Mouse (Mus musculus): ENCODE results near the gene Ints1. TPM values are rescaled to one million over a fixed set of nuclear protein-coding genes. Genes with fewer than 3 reads are reported as not detected.

Gene Ints1
- total RNA-seq, 1 experiment = 164 TPM

DNA sequence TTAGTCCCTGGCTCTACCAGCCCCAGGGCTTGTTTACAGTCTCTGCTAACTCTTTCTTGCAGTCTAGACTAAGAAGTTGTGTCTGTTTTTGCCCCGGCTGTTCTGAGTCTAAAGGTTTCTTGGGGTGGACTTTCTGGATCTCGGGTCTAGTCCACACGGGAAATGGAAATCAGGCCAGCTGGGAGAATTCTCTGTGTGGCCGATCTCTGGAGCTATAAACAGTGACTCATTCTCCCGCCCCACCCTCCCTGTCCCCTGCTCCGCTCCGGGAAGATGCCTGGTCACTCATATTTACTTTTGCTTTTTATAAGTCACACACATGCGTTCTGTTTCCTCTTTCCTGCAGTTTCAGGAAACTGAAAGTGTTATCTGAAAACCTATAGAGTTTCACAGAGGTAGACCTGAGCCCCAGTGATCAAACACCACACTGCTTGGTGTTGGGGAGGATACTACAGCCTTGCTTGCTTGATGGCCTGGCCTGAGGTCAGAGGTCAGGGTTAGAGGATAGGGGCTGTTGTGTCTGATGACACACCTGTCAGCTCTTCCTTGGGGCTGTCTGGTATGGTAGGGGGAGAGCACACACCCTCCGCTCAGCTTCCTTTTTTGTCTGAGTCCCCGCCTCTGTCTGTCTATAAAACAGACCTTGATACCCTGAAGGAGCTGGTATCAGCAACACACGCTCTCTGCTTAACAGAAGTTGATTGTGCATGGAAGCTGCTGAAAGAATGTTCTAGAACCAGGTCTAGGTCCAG lies 18.0 kb upstream of the Ints1 start:
- Histone ChIP-seq H3K9ac (ENCODE audit: insufficient read depth, low read depth, low read length, poor library complexity, severe bottlenecking) (no peak overlapping the region), H3K27ac (ENCODE audit: insufficient read depth, low read depth, low read length, poor library complexity, severe bottlenecking) (no peak overlapping the region), H3K4me3 (ENCODE audit: insufficient read depth in 1 of 2, low read depth in 1 of 2, low read length in 2 of 2, poor library complexity in 1 of 2, severe bottlenecking in 1 of 2) (no peak overlapping the region)

GRCm38 (mm10) chr5:139792966-139793337 lies 17.5 kb upstream of the Ints1 start:
- TF ChIP-seq HCFC1 (IDR thresholded peaks at IDR 0.05; ENCODE audit: borderline replicate concordance, insufficient read depth, low read length) (no peak), ZNF384 (IDR thresholded peaks at IDR 0.05; ENCODE audit: low read depth, low read length) (no peak), CHD2 (IDR thresholded peaks at IDR 0.05; ENCODE audit: low read depth, low read length) (no peak), MAFK (IDR thresholded peaks at IDR 0.05; ENCODE audit: insufficient read depth, low read depth, low read length) (no peak), ZC3H11A (IDR thresholded peaks at IDR 0.05; ENCODE audit: borderline replicate concordance, low read depth, low read length) (no peak)
- Histone ChIP-seq H3K4me3 (ENCODE audit: insufficient read depth in 1 of 2, low read depth in 1 of 2, low read length in 2 of 2, poor library complexity in 1 of 2, severe bottlenecking in 1 of 2) (no peak overlapping the region), H3K27ac (ENCODE audit: insufficient read depth, low read depth, low read length, poor library complexity, severe bottlenecking) (no peak overlapping the region), H3K36me3 (ENCODE audit: control insufficient read depth, insufficient read depth, low read length, poor library complexity, severe bottlenecking) (peaks cover 2% of the 10 kb centered on the region; the same call in 1 of the 2 replicates), H3K9me3 (ENCODE audit: control insufficient read depth, insufficient read depth, low read depth, low read length) (no peaks in the 10 kb centered on the region), H3K4me1 (ENCODE audit: control insufficient read depth in 2 of 2, insufficient read depth in 2 of 2, low read length in 2 of 2, poor library complexity in 1 of 2) (peaks cover 3 to 21% of the 10 kb centered on the region in 2 experiments; a peak in 1 of 4 replicates), H3K9ac (ENCODE audit: insufficient read depth, low read depth, low read length, poor library complexity, severe bottlenecking) (no peak overlapping the region)
- DNase-seq (ENCODE audit: low read depth, low spot score) = no peak
- in situ Hi-C loops (cut with MboI; ENCODE audit: low sequenced_read_pairs in 2 of 2, unreplicated experiment in 2 of 2) = no loop called here

More for the DNA sequence above, 18.0 kb upstream of the Ints1 start:
- Histone ChIP-seq H3K36me3 (ENCODE audit: control insufficient read depth, insufficient read depth, low read length, poor library complexity, severe bottlenecking) (peaks cover 2% of the 10 kb centered on the region; the same call in 1 of the 2 replicates), H3K4me1 (ENCODE audit: control insufficient read depth in 2 of 2, insufficient read depth in 2 of 2, low read length in 2 of 2, poor library complexity in 1 of 2) (peaks cover 3 to 23% of the 10 kb centered on the region in 2 experiments; a peak in 1 of 4 replicates), H3K9me3 (ENCODE audit: control insufficient read depth, insufficient read depth, low read depth, low read length) (no peaks in the 10 kb centered on the region)
- DNase-seq (ENCODE audit: low read depth, low spot score) = no peak
- in situ Hi-C loops (cut with MboI; ENCODE audit: low sequenced_read_pairs in 2 of 2, unreplicated experiment in 2 of 2) = no loop called here
- TF ChIP-seq MAFK (IDR thresholded peaks at IDR 0.05; ENCODE audit: insufficient read depth, low read depth, low read length) (no peak), HCFC1 (IDR thresholded peaks at IDR 0.05; ENCODE audit: borderline replicate concordance, insufficient read depth, low read length) (no peak), ZC3H11A (IDR thresholded peaks at IDR 0.05; ENCODE audit: borderline replicate concordance, low read depth, low read length) (no peak), CHD2 (IDR thresholded peaks at IDR 0.05; ENCODE audit: low read depth, low read length) (no peak), ZNF384 (IDR thresholded peaks at IDR 0.05; ENCODE audit: low read depth, low read length) (no peak)

GRCm38 (mm10) chr5:139792159-139792775 lies 16.8 kb upstream of the Ints1 start:
- H3K27ac ChIP-seq (ENCODE audit: insufficient read depth, low read depth, low read length, poor library complexity, severe bottlenecking) = peak overlapping the region; percentile 0; the same call in 1 of the 2 replicates
- in situ Hi-C loops (cut with MboI; ENCODE audit: low sequenced_read_pairs in 2 of 2, unreplicated experiment in 2 of 2) = no loop called here
- TF ChIP-seq MAFK (IDR thresholded peaks at IDR 0.05; ENCODE audit: insufficient read depth, low read depth, low read length) (no peak), HCFC1 (IDR thresholded peaks at IDR 0.05; ENCODE audit: borderline replicate concordance, insufficient read depth, low read length) (no peak), ZNF384 (IDR thresholded peaks at IDR 0.05; ENCODE audit: low read depth, low read length) (no peak), ZC3H11A (IDR thresholded peaks at IDR 0.05; ENCODE audit: borderline replicate concordance, low read depth, low read length) (no peak), CHD2 (IDR thresholded peaks at IDR 0.05; ENCODE audit: low read depth, low read length) (no peak)

GRCm38 (mm10) chr5:139791227-139792158 lies 16.0 kb upstream of the Ints1 start, which contains the start of gene Mafk:
Gene Mafk, plus strand, starts transcription at chr5:139791513.
- TF ChIP-seq HCFC1 (IDR thresholded peaks at IDR 0.05; ENCODE audit: borderline replicate concordance, insufficient read depth, low read length) (peak; percentile 47; the same call in 1 of the 2 replicates), CHD2 (IDR thresholded peaks at IDR 0.05; ENCODE audit: low read depth, low read length) (no peak)
- Histone ChIP-seq H3K4me1 (ENCODE audit: control insufficient read depth in 2 of 2, insufficient read depth in 2 of 2, low read length in 2 of 2, poor library complexity in 1 of 2) (peaks cover 3 to 17% of the 10 kb centered on the region in 2 experiments; a peak in 2 of 4 replicates), H3K27ac (ENCODE audit: insufficient read depth, low read depth, low read length, poor library complexity, severe bottlenecking) (peak within 1 kb of the TSS; percentile 0; the same call in 1 of the 2 replicates), H3K9ac (ENCODE audit: insufficient read depth, low read depth, low read length, poor library complexity, severe bottlenecking) (peak within 1 kb of the TSS; percentile 86), H3K9me3 (ENCODE audit: control insufficient read depth, insufficient read depth, low read depth, low read length) (no peaks in the 10 kb centered on the region), H3K4me3 (ENCODE audit: insufficient read depth in 1 of 2, low read depth in 1 of 2, low read length in 2 of 2, poor library complexity in 1 of 2, severe bottlenecking in 1 of 2) (peak within 1 kb of the TSS; percentile 68 to 92), H3K36me3 (ENCODE audit: control insufficient read depth, insufficient read depth, low read length, poor library complexity, severe bottlenecking) (no peaks in the 10 kb centered on the region; the same call in 1 of the 2 replicates)
- in situ Hi-C loops (cut with MboI; ENCODE audit: low sequenced_read_pairs in 2 of 2, unreplicated experiment in 2 of 2) = no loop called here
- DNase-seq (ENCODE audit: low read depth, low spot score) = peak; percentile 74

More at GRCm38 (mm10) chr5:139792159-139792775, 16.8 kb upstream of the Ints1 start:
- Histone ChIP-seq H3K9me3 (ENCODE audit: control insufficient read depth, insufficient read depth, low read depth, low read length) (no peaks in the 10 kb centered on the region), H3K9ac (ENCODE audit: insufficient read depth, low read depth, low read length, poor library complexity, severe bottlenecking) (peak overlapping the region; percentile 86), H3K4me3 (ENCODE audit: insufficient read depth in 1 of 2, low read depth in 1 of 2, low read length in 2 of 2, poor library complexity in 1 of 2, severe bottlenecking in 1 of 2) (peak overlapping the region; percentile 68 to 92), H3K4me1 (ENCODE audit: control insufficient read depth in 2 of 2, insufficient read depth in 2 of 2, low read length in 2 of 2, poor library complexity in 1 of 2) (peaks cover 3 to 20% of the 10 kb centered on the region in 2 experiments; a peak in 2 of 4 replicates), H3K36me3 (ENCODE audit: control insufficient read depth, insufficient read depth, low read length, poor library complexity, severe bottlenecking) (peaks cover under 1% of the 10 kb centered on the region; the same call in 1 of the 2 replicates)
- no peak for DNase-seq (ENCODE audit: low read depth, low spot score)

All from ES-E14 (cell line).